Mouse (Mus musculus): Measurements from ENCODE around the gene Chaf1a.

DNA sequence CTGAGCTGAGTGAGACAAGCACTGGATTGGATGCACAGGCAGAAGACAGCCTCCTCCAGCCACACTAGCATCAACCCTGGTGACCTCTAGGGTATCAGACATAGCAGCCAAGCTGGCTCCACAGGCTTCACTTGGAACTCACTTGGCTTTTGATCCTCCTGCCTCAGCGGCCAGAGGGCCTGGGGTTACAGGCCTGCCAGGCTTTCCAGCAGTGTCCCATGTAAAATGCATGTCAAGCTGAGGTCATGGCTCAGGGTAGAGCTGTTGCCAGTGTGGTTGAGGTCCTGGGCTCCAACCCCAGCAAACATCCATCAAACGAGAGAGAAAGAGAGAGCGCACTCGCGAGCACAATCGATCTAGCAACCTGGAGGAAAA is 5.5 kb upstream of the Chaf1a start:
- TF ChIP-seq MAX (IDR thresholded peaks at IDR 0.05; ENCODE audit: low read length): no peak
- no peak for TF ChIP-seq CTCF (IDR thresholded peaks at IDR 0.05 in 2 of 3, conservative IDR thresholded peaks at IDR 0.05 in 1 of 3; ENCODE audit: control insufficient read depth in 1 of 3, insufficient read depth in 1 of 3, low read depth in 2 of 3, low read length in 3 of 3, poor library complexity in 1 of 3, severe bottlenecking in 1 of 3)
- no peak for TF ChIP-seq MYC (IDR thresholded peaks at IDR 0.05; ENCODE audit: low read depth, low read length)
- no peak for TF ChIP-seq GATA1 (IDR thresholded peaks at IDR 0.05; ENCODE audit: low read depth, low read length)
- TF ChIP-seq RAD21 (IDR thresholded peaks at IDR 0.05; ENCODE audit: low read depth, low read length): no peak
- no peak for TF ChIP-seq EP300 (IDR thresholded peaks at IDR 0.05; ENCODE audit: low read depth in 1 of 2, low read length in 2 of 2)
- TF ChIP-seq UBTF (IDR thresholded peaks at IDR 0.05; ENCODE audit: borderline replicate concordance, insufficient read depth, low read depth, low read length): no peak
- TF ChIP-seq E2F4 (IDR thresholded peaks at IDR 0.05; ENCODE audit: borderline replicate concordance, low read depth, low read length): no peak
- TF ChIP-seq SMC3 (IDR thresholded peaks at IDR 0.05; ENCODE audit: low read depth, low read length): no peak
- no peak for TF ChIP-seq ZKSCAN1 (IDR thresholded peaks at IDR 0.05; ENCODE audit: low read depth, low read length)

All from MEL (cell line).